Mouse (Mus musculus): ENCODE measurements around the gene Cacna2d1. TPM values are rescaled to one million over a fixed set of nuclear protein-coding genes. Genes with fewer than 3 reads are reported as not detected.

Cacna2d1 gene
- polyA plus RNA-seq (2015; fragmentation: Nextera tagmentation; extraction: Ambion mirVana), result 42.7 and 53.7 TPM in 2 replicates

DNA sequence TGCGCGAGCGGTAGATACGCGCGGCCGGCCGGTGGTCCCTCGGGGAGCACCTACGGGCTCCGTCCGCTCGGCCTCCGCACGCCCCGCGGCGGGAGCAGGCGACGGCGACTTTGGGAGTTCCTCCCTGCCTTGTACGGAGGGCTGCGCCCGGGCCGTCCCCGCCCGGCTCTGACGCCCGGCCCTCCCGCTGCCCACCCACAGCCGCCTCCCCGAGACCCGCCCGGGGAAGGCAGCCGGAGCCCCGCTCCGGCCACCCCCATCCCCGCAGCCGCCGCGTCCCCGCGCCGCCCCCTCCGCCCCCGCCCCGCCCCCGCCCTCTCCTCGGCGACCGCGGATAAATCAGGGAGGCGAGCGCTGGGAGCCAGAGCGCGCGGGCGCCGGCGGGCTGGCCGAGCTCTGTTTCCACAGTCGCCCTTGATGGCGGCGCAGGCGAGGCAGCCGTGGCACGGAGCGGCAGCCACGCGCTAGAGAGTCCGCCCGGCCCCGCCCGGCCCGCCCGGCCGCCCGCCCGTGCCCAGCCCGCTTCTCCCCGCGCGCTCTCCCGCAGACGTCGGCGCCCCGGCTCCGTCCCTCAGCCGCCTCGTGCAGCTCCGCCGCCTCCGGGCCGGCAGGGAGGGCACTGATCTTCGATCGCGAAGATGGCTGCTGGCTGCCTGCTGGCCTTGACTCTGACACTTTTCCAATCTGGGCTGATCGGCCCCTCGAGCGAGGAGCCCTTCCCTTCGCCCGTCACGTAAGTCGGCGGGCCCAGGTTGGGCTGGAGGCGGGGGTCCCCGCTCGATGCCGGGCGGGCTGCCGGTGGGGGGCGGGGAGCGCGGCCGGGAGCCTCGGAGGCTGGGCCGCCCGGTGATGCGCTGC is at the start of gene Cacna2d1:
Cacna2d1 (plus strand) TSS at position 316 of the 858 bp plus-strand sequence.

Other genes with a start within 250 kb of the Cacna2d1 start
- not detected in 2 replicates for gene Speer4c, start 220.4 kb upstream of the Cacna2d1 start, polyA plus RNA-seq (2015; fragmentation: Nextera tagmentation; extraction: Ambion mirVana)